Mouse (Mus musculus): ENCODE results near the gene Fxyd6. TPM values are rescaled to one million over a fixed set of nuclear protein-coding genes. Genes with fewer than 3 reads are reported as not detected.

Gene Fxyd6
- polyA plus RNA-seq, 1 experiment from 2014 or later: 348 TPM

- no peaks in the 10 kb centered on the region for H3K9me3 ChIP-seq (ENCODE audit: control insufficient read depth, low read length)
- no peak overlapping the region for H3K4me3 ChIP-seq (replicated peaks; ENCODE audit: low read depth, low read length)
- DNase-seq (no peak), ATAC-seq (ENCODE audit: low FRiP score, low TSS enrichment) (no peak)
- no peak overlapping the region for H3K4me2 ChIP-seq (ENCODE audit: low read length)
- H3K4me1 ChIP-seq (ENCODE audit: control insufficient read depth, insufficient read depth, low read length): peaks cover 9% of the 10 kb centered on the region
- 89% methylated on average over 3 of the region's 3 CpGs for WGBS
- no peaks in the 10 kb centered on the region for H3K36me3 ChIP-seq (ENCODE audit: control insufficient read depth, insufficient read depth, low read length)
- H3K27ac ChIP-seq (replicated peaks; ENCODE audit: low read depth, low read length): no peak overlapping the region
- H3K9ac ChIP-seq (replicated peaks; ENCODE audit: low read length): no peak overlapping the region
- H3K27me3 ChIP-seq (ENCODE audit: control insufficient read depth, insufficient read depth, low read length): no peaks in the 10 kb centered on the region
Measured at GRCm38 (mm10) chr9:45411111-45411510, 41.1 kb downstream of the Fxyd6 start.

GRCm38 (mm10) chr9:45411803-45412202 lies 41.8 kb downstream of the Fxyd6 start:
- H3K27me3 ChIP-seq (ENCODE audit: control insufficient read depth, insufficient read depth, low read length): no peaks in the 10 kb centered on the region
- H3K4me3 ChIP-seq (replicated peaks; ENCODE audit: low read depth, low read length): no peak overlapping the region
- ATAC-seq (ENCODE audit: low FRiP score, low TSS enrichment) (peak; percentile 37; the same call in 1 of the 2 replicates), DNase-seq (peak; percentile 92)
- H3K4me2 ChIP-seq (ENCODE audit: low read length): peak overlapping the region; percentile 29
- H3K36me3 ChIP-seq (ENCODE audit: control insufficient read depth, insufficient read depth, low read length): no peaks in the 10 kb centered on the region
- H3K27ac ChIP-seq (replicated peaks; ENCODE audit: low read depth, low read length): no peak overlapping the region
- peaks cover 9% of the 10 kb centered on the region for H3K4me1 ChIP-seq (ENCODE audit: control insufficient read depth, insufficient read depth, low read length)
- no peak overlapping the region for H3K9ac ChIP-seq (replicated peaks; ENCODE audit: low read length)
- no peaks in the 10 kb centered on the region for H3K9me3 ChIP-seq (ENCODE audit: control insufficient read depth, low read length)
- 22% methylated on average over 7 of the region's 7 CpGs for WGBS

DNA sequence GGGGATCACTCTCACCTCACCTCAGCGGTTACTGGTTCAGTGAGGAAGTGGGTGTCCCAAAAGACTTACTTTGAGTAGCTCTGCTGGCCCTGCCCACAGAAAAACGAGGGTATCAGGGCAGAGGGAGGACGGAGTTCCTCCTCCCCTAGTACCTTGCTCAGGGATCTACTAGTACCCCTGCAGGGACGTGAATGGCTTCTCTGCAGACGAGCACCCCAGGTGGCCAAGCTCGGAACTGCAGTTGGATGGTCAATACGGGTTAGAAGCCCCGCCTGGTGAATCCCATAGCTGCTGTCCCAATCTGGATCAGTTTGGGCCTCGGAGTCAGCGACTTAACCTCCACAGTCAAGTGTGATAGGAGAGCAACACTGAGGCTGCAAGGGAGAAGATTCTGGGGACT lies 42.3 kb downstream of the Fxyd6 start:
- Histone ChIP-seq H3K36me3 (ENCODE audit: control insufficient read depth, insufficient read depth, low read length) (no peaks in the 10 kb centered on the region), H3K27ac (replicated peaks; ENCODE audit: low read depth, low read length) (no peak overlapping the region), H3K4me2 (ENCODE audit: low read length) (peak overlapping the region; percentile 29), H3K9me3 (ENCODE audit: control insufficient read depth, low read length) (no peaks in the 10 kb centered on the region), H3K4me3 (replicated peaks; ENCODE audit: low read depth, low read length) (no peak overlapping the region), H3K9ac (replicated peaks; ENCODE audit: low read length) (no peak overlapping the region), H3K27me3 (ENCODE audit: control insufficient read depth, insufficient read depth, low read length) (no peaks in the 10 kb centered on the region), H3K4me1 (ENCODE audit: control insufficient read depth, insufficient read depth, low read length) (peaks cover 9% of the 10 kb centered on the region)
- 4% methylated on average over 10 of the region's 10 CpGs for WGBS
- DNase-seq: peak; percentile 93
- peak; percentile 32; the same call in 1 of the 2 replicates for ATAC-seq (ENCODE audit: low FRiP score, low TSS enrichment)

DNA sequence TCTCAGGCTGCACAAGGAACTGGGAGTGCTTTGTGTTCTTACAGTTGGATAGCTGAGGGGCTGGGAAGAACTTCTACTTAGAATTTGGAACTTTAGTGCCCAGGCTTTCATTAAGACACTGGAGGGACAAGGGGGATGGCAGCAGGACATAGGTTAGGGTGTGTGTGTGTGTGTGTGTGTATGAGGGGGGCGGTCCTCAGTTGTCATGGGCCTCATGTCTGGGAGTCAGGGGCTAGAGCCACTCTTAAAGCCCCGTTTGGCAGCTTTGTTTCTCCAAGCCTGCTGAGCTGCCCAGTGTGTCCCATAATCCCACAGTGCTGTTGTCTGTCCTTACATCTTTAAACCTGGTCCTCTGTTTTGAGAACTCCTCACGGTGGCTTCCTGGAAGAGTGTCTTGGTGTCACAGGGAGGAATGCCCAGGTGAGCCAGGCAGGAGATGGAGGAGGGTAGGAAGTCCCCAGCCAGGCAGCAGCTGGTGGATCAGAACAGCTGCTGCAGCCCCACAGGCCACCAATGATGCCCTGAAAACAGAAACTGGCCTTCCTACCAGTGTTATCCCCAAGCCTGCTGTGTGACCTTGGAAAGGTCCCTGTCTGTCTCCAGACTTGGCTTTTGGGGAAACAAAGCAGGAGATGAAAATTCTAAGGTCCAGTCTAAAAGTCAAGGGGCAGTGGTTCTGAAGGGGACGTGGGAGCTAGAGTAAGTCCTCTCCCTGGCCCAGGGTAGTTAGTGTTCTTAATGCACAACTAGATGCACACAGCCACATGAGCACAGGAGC lies 42.9 kb downstream of the Fxyd6 start:
- Histone ChIP-seq H3K36me3 (ENCODE audit: control insufficient read depth, insufficient read depth, low read length) (no peaks in the 10 kb centered on the region), H3K27ac (replicated peaks; ENCODE audit: low read depth, low read length) (no peak overlapping the region), H3K4me2 (ENCODE audit: low read length) (no peak overlapping the region), H3K9me3 (ENCODE audit: control insufficient read depth, low read length) (no peaks in the 10 kb centered on the region), H3K4me1 (ENCODE audit: control insufficient read depth, insufficient read depth, low read length) (peaks cover 9% of the 10 kb centered on the region), H3K4me3 (replicated peaks; ENCODE audit: low read depth, low read length) (no peak overlapping the region), H3K27me3 (ENCODE audit: control insufficient read depth, insufficient read depth, low read length) (no peaks in the 10 kb centered on the region), H3K9ac (replicated peaks; ENCODE audit: low read length) (no peak overlapping the region)
- WGBS: 72% methylated on average over 4 of the region's 4 CpGs
- no peak for DNase-seq
- ATAC-seq (ENCODE audit: low FRiP score, low TSS enrichment): no peak

DNA sequence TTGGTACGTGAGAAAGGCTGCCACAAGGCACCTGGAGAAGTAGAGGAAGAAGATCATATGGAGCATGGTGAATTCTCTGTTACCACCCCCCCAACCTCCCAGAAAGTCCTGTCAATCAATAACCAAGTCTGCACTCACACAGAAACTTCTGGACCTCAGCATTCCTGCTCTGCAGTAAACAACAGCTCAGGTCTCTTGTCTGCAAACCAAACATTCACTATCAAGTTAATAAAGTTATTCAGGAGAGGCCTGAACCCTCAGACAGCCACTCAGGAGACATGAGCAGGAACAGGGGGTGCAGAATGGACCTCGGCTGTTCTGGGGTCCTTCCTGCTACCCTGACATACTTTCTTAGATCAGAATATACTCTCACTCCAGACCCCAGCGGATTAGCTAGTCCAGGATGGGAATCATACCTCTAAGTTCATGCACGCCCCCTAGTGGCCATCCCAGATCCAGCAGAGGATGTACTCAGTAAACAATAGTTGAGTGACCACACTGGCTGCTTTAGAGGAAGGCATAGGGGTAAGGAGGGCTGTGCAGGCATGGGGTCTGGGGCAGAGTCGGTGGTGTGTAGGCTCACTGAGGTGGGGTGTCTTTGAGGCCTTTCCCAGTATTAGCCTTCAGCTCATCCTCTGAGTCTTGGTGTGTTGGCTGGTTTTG lies 43.6 kb downstream of the Fxyd6 start:
- Histone ChIP-seq H3K27me3 (ENCODE audit: control insufficient read depth, insufficient read depth, low read length) (no peaks in the 10 kb centered on the region), H3K9me3 (ENCODE audit: control insufficient read depth, low read length) (no peaks in the 10 kb centered on the region), H3K4me1 (ENCODE audit: control insufficient read depth, insufficient read depth, low read length) (peaks cover 3% of the 10 kb centered on the region; the same call in 1 of the 2 replicates), H3K4me2 (ENCODE audit: low read length) (no peak overlapping the region), H3K9ac (replicated peaks; ENCODE audit: low read length) (no peak overlapping the region), H3K36me3 (ENCODE audit: control insufficient read depth, insufficient read depth, low read length) (no peaks in the 10 kb centered on the region), H3K27ac (replicated peaks; ENCODE audit: low read depth, low read length) (no peak overlapping the region), H3K4me3 (replicated peaks; ENCODE audit: low read depth, low read length) (no peak overlapping the region)
- DNase-seq (peak; percentile 49), ATAC-seq (ENCODE audit: low FRiP score, low TSS enrichment) (no peak)
- WGBS: 58% methylated on average over 5 of the region's 5 CpGs

GRCm38 (mm10) chr9:45415912-45416311 lies 45.9 kb downstream of the Fxyd6 start:
- H3K27ac ChIP-seq (replicated peaks; ENCODE audit: low read depth, low read length): no peak overlapping the region
- no peaks in the 10 kb centered on the region for H3K27me3 ChIP-seq (ENCODE audit: control insufficient read depth, insufficient read depth, low read length)
- H3K9me3 ChIP-seq (ENCODE audit: control insufficient read depth, low read length): no peaks in the 10 kb centered on the region
- H3K9ac ChIP-seq (replicated peaks; ENCODE audit: low read length): no peak overlapping the region
- DNase-seq (peak; percentile 78), ATAC-seq (ENCODE audit: low FRiP score, low TSS enrichment) (no peak)
- H3K4me3 ChIP-seq (replicated peaks; ENCODE audit: low read depth, low read length): no peak overlapping the region
- no peaks in the 10 kb centered on the region for H3K36me3 ChIP-seq (ENCODE audit: control insufficient read depth, insufficient read depth, low read length)
- H3K4me2 ChIP-seq (ENCODE audit: low read length): no peak overlapping the region
- WGBS: 46% methylated on average over 4 of the region's 4 CpGs
- peaks cover 3% of the 10 kb centered on the region; the same call in 1 of the 2 replicates for H3K4me1 ChIP-seq (ENCODE audit: control insufficient read depth, insufficient read depth, low read length)

GRCm38 (mm10) chr9:45417245-45417644 lies 47.3 kb downstream of the Fxyd6 start:
- Histone ChIP-seq H3K4me3 (replicated peaks; ENCODE audit: low read depth, low read length) (no peak overlapping the region), H3K4me1 (ENCODE audit: control insufficient read depth, insufficient read depth, low read length) (no peaks in the 10 kb centered on the region), H3K36me3 (ENCODE audit: control insufficient read depth, insufficient read depth, low read length) (no peaks in the 10 kb centered on the region), H3K4me2 (ENCODE audit: low read length) (no peak overlapping the region), H3K9me3 (ENCODE audit: control insufficient read depth, low read length) (no peaks in the 10 kb centered on the region), H3K9ac (replicated peaks; ENCODE audit: low read length) (no peak overlapping the region), H3K27me3 (ENCODE audit: control insufficient read depth, insufficient read depth, low read length) (no peaks in the 10 kb centered on the region), H3K27ac (replicated peaks; ENCODE audit: low read depth, low read length) (no peak overlapping the region)
- 29% methylated on average over 8 of the region's 8 CpGs for WGBS
- no peak for ATAC-seq (ENCODE audit: low FRiP score, low TSS enrichment)
- peak; percentile 69 for DNase-seq

DNA sequence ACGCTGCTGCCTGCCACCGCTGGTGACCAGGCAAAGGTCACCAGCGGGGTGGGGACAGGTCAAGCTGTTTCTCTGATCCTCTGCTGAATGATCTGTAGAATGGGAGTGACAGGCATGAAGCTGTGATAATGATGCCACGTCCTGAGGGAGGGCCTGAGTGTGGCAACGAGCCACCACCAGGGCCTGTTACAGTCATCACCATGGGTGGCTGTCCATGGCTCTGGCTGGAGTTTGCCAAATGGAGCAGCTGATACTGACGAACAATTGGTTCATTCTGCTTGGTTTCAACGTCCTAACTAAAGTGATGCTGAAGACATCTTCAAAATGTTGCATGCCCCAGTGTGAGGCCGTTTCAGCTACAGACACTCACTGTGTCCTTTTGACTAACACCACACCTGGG lies 48.3 kb downstream of the Fxyd6 start:
- Histone ChIP-seq H3K4me3 (replicated peaks; ENCODE audit: low read depth, low read length) (no peak overlapping the region), H3K9me3 (ENCODE audit: control insufficient read depth, low read length) (no peaks in the 10 kb centered on the region), H3K27ac (replicated peaks; ENCODE audit: low read depth, low read length) (no peak overlapping the region), H3K27me3 (ENCODE audit: control insufficient read depth, insufficient read depth, low read length) (no peaks in the 10 kb centered on the region), H3K4me2 (ENCODE audit: low read length) (no peak overlapping the region), H3K4me1 (ENCODE audit: control insufficient read depth, insufficient read depth, low read length) (no peaks in the 10 kb centered on the region), H3K36me3 (ENCODE audit: control insufficient read depth, insufficient read depth, low read length) (no peaks in the 10 kb centered on the region), H3K9ac (replicated peaks; ENCODE audit: low read length) (no peak overlapping the region)
- WGBS: 61% methylated on average over 8 of the region's 8 CpGs
- no peak for ATAC-seq (ENCODE audit: low FRiP score, low TSS enrichment)
- DNase-seq: no peak

GRCm38 (mm10) chr9:45421209-45421608 lies 51.2 kb downstream of the Fxyd6 start:
- no peaks in the 10 kb centered on the region for H3K36me3 ChIP-seq (ENCODE audit: control insufficient read depth, insufficient read depth, low read length)
- 67% methylated on average over 8 of the region's 8 CpGs for WGBS
- no peak overlapping the region for H3K4me2 ChIP-seq (ENCODE audit: low read length)
- ATAC-seq (ENCODE audit: low FRiP score, low TSS enrichment) (no peak), DNase-seq (no peak)
- H3K4me1 ChIP-seq (ENCODE audit: control insufficient read depth, insufficient read depth, low read length): no peaks in the 10 kb centered on the region
- no peaks in the 10 kb centered on the region for H3K27me3 ChIP-seq (ENCODE audit: control insufficient read depth, insufficient read depth, low read length)
- H3K4me3 ChIP-seq (replicated peaks; ENCODE audit: low read depth, low read length): no peak overlapping the region
- H3K9me3 ChIP-seq (ENCODE audit: control insufficient read depth, low read length): no peaks in the 10 kb centered on the region
- no peak overlapping the region for H3K9ac ChIP-seq (replicated peaks; ENCODE audit: low read length)
- H3K27ac ChIP-seq (replicated peaks; ENCODE audit: low read depth, low read length): no peak overlapping the region

All from midbrain, embryonic 14.5 days (tissue).